Mouse (Mus musculus) 416B (cell line): ENCODE results near the gene Lrrc58.

ENCODE experiments used
- DNase-seq: peaks from one replicate; pipeline ENCODE4 v3.0.0; 2011; ENCODE audit warnings: low read depth

Lrrc58 gene

GRCm38 (mm10) chr16:37867791-37868505 is at the start of gene Lrrc58:
TSS of gene Lrrc58 (plus strand) at chr16:37868389.
- DNase-seq = peak; percentile 61

GRCm38 (mm10) chr16:37823949-37824348 is 44.2 kb upstream of the Lrrc58 start:
- no peak for DNase-seq

GRCm38 (mm10) chr16:37824778-37825505 is 43.2 kb upstream of the Lrrc58 start:
- no peak for DNase-seq

- no peak for DNase-seq
Measured at GRCm38 (mm10) chr16:37826286-37826685, 41.9 kb upstream of the Lrrc58 start.

GRCm38 (mm10) chr16:37831041-37831440 is 37.1 kb upstream of the Lrrc58 start:
- no peak for DNase-seq

- no peak for DNase-seq
Measured at GRCm38 (mm10) chr16:37837571-37837970, 30.6 kb upstream of the Lrrc58 start.

- no peak for DNase-seq
Measured at GRCm38 (mm10) chr16:37842439-37842838, 25.8 kb upstream of the Lrrc58 start.

GRCm38 (mm10) chr16:37843740-37844139 is 24.4 kb upstream of the Lrrc58 start:
- no peak for DNase-seq

- DNase-seq = peak; percentile 57
Measured at GRCm38 (mm10) chr16:37845202-37845925, 22.8 kb upstream of the Lrrc58 start.

- DNase-seq = no peak
Measured at GRCm38 (mm10) chr16:37847081-37847480, 21.1 kb upstream of the Lrrc58 start.

GRCm38 (mm10) chr16:37851366-37851765 is 16.8 kb upstream of the Lrrc58 start:
- peak; percentile 67 for DNase-seq

GRCm38 (mm10) chr16:37853279-37853678 is 14.9 kb upstream of the Lrrc58 start:
- no peak for DNase-seq

GRCm38 (mm10) chr16:37854054-37854453 is 14.1 kb upstream of the Lrrc58 start:
- no peak for DNase-seq

- DNase-seq = no peak
Measured at GRCm38 (mm10) chr16:37854593-37854992, 13.6 kb upstream of the Lrrc58 start.

GRCm38 (mm10) chr16:37855583-37855982 is 12.6 kb upstream of the Lrrc58 start:
- no peak for DNase-seq

GRCm38 (mm10) chr16:37856327-37856726 is 11.9 kb upstream of the Lrrc58 start:
- DNase-seq = peak; percentile 34

- no peak for DNase-seq
Measured at GRCm38 (mm10) chr16:37857495-37857894, 10.7 kb upstream of the Lrrc58 start.

- DNase-seq = no peak
Measured at GRCm38 (mm10) chr16:37860213-37860612, 8.0 kb upstream of the Lrrc58 start.

- no peak for DNase-seq
Measured at GRCm38 (mm10) chr16:37861029-37861428, 7.2 kb upstream of the Lrrc58 start, which contains the start of gene Gm36028. TSS of gene Gm36028 (minus strand) at chr16:37861146.

- no peak for DNase-seq
Measured at GRCm38 (mm10) chr16:37863876-37864275, 4.3 kb upstream of the Lrrc58 start.

GRCm38 (mm10) chr16:37865841-37866240 is 2.3 kb upstream of the Lrrc58 start:
- DNase-seq = no peak
